Mouse (Mus musculus) adrenal gland, postnatal 25 days (tissue): ENCODE data around the gene Xbp1. TPM values are rescaled to one million over a fixed set of nuclear protein-coding genes. Genes with fewer than 3 reads are reported as not detected.

Experiments
- DNase-seq: peaks from one replicate; pipeline ENCODE4 v3.0.0; 2021; ENCODE audit warnings: mixed read lengths
- total RNA-seq: library from RNA; stranded (reverse); gene quantifications from 2 replicates; pipeline ENCODE4 v1.2.3, GENCODE M21; 2021

The Xbp1 gene
- total RNA-seq, 1 experiment from 2014 or later, result 149 TPM

- DNase-seq, result no peak
These were observed 53.4 kb downstream of the Xbp1 start for GRCm38 (mm10) chr11:5573821-5574220.

GRCm38 (mm10) chr11:5575046-5575445, 54.6 kb downstream of the Xbp1 start:
- DNase-seq, result no peak

Other genes starting within 250 kb of the Xbp1 start
- 25.6 and 43.2 TPM in 2 replicates for gene Znrf3, start 75.8 kb upstream of the Xbp1 start, total RNA-seq
- gene Ccdc117, start 21.5 kb downstream of the Xbp1 start, total RNA-seq, result 28.3 and 30.3 TPM in 2 replicates
- not detected in 2 replicates for gene Ankrd36, start 49.0 kb downstream of the Xbp1 start, total RNA-seq
- gene Mrps24, start 195.0 kb downstream of the Xbp1 start, total RNA-seq, result 144 and 186 TPM in 2 replicates
- 33.8 and 58.8 TPM in 2 replicates for gene Urgcp, start 241.7 kb downstream of the Xbp1 start, total RNA-seq